Mouse (Mus musculus) adrenal gland, adult 18-20 months (tissue): ENCODE data around the gene Clec4e. TPM values are rescaled to one million over a fixed set of nuclear protein-coding genes. Genes with fewer than 3 reads are reported as not detected.

Source experiments
- total RNA-seq, 2 experiments: library from RNA; stranded (reverse); gene quantifications; 1 replicate in 1 of 2; 2 replicates in 1 of 2; pipeline ENCODE4 v1.2.3; 2021

Gene Clec4e
- total RNA-seq, 2 experiments from 2014 or later: 0.36 TPM; not detected in 1

Other genes with a start within 250 kb of the Clec4e start
- gene Clec4b1, start 239.9 kb downstream of the Clec4e start, total RNA-seq: under 1 TPM in 1 of 2 experiments, not detected in 1; 0.93 TPM
- 1 to 10 TPM; 3.3 to 4.6 TPM for gene Clec4a2, start 183.4 kb downstream of the Clec4e start, total RNA-seq
- not detected for gene Clec4b2, start 117.0 kb downstream of the Clec4e start, total RNA-seq
- gene Clec4n, start 60.0 kb downstream of the Clec4e start, total RNA-seq: 1 to 10 TPM in 1 of 2 experiments, not detected in 1; 1.6 TPM
- gene Clec4d, start 27.8 kb downstream of the Clec4e start, total RNA-seq: 1 to 10 TPM; 1.1 to 2.5 TPM
- gene Vmn2r19, start 18.5 kb upstream of the Clec4e start, total RNA-seq: not detected
- gene Vmn2r20, start 128.2 kb upstream of the Clec4e start, total RNA-seq: not detected
- gene Vmn2r21, start 243.5 kb upstream of the Clec4e start, total RNA-seq: not detected